Mouse (Mus musculus) midbrain, embryonic 10.5 days (tissue): Measurements from ENCODE around the gene Fcrla. TPM values are rescaled to one million over a fixed set of nuclear protein-coding genes. Genes with fewer than 3 reads are reported as not detected.
"Not testable (repeated sequence)": the region's sequence is repeated elsewhere in the genome, so short reads cannot be mapped to it uniquely, and the experiment has no call there.

Source experiments
- DNase-seq: peaks from one replicate; pipeline ENCODE4 v3.0.0-alpha.2; 2017; ENCODE audit warnings: low spot score
- H3K27ac ChIP-seq: fragments of 300-500 bp; sonication (generic); replicated peaks from 2 replicates; pipeline ENCODE4 v1.5.1; 2016; ENCODE audit warnings: mild to moderate bottlenecking
- H3K27me3 ChIP-seq: fragments of 300-500 bp; sonication (generic); 2 replicates; pipeline ENCODE4 v1.6.1; 2016; ENCODE audit warnings: low read depth, mild to moderate bottlenecking; ENCODE audit not compliant: poor library complexity, severe bottlenecking
- H3K36me3 ChIP-seq: fragments of 300-500 bp; sonication (generic); 2 replicates; pipeline ENCODE4 v1.6.1; 2016; ENCODE audit warnings: mild to moderate bottlenecking, moderate library complexity
- H3K4me1 ChIP-seq: fragments of 300-500 bp; sonication (generic); 2 replicates; pipeline ENCODE4 v1.6.1; 2016
- H3K4me3 ChIP-seq: fragments of 300-500 bp; sonication (generic); 2 replicates; pipeline ENCODE4 v1.5.1; 2016; ENCODE audit warnings: mild to moderate bottlenecking, moderate library complexity
- H3K9me3 ChIP-seq: fragments of 300-500 bp; sonication (generic); replicated peaks from 2 replicates; pipeline ENCODE4 v1.6.1; 2016; ENCODE audit warnings: mild to moderate bottlenecking
- WGBS: fragments of 180-500 bp; shearing (Covaris S2); methylation state at CpG from one replicate; pipeline ENCODE4 v1.1.7; 2016; 5-methylcytosine and 5-hydroxymethylcytosine counted together
- polyA plus RNA-seq: library from polyadenylated mRNA; unstranded; fragments of >200 nt; fragmentation: Nextera tagmentation; extraction: Ambion mirVana; gene quantifications from 2 replicates; pipeline ENCODE4 v1.2.1, GENCODE M21; 2016

Gene Fcrla
- polyA plus RNA-seq, 1 experiment from 2014 or later: not detected

DNA sequence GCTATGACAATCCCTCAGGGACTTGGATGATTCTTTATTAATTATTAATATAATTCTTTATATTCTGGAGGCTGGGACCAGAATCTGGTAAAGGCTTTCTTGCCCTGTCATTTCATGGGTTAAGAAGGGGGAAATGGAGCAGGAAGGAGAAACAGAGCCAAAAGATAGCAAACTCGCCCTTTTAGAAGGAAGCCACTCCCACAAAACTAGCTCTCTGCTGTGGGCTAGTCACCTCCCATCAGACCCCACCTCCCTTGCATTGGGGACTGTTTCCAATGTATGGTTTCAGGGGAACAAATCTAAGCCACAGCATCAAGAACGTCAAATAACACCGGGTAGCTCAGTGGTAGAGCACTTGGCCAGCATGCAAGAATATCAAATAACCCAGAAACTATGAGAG, 30.8 kb upstream of the Fcrla start:
- Histone ChIP-seq H3K36me3 (no peaks in the 10 kb centered on the region), H3K27ac (no peak overlapping the region), H3K4me1 (no peaks in the 10 kb centered on the region), H3K9me3 (no peaks in the 10 kb centered on the region), H3K27me3 (no peaks in the 10 kb centered on the region), H3K4me3 (no peak overlapping the region)
- DNase-seq: no peak
- 60% methylated on average over 3 of the region's 3 CpGs for WGBS

GRCm38 (mm10) chr1:170953192-170953591, 25.8 kb upstream of the Fcrla start:
- no peak for DNase-seq
- WGBS: 92% methylated on average over 2 of the region's 2 CpGs
- Histone ChIP-seq H3K4me3 (no peak overlapping the region), H3K27me3 (no peaks in the 10 kb centered on the region), H3K4me1 (no peaks in the 10 kb centered on the region), H3K9me3 (no peaks in the 10 kb centered on the region), H3K27ac (no peak overlapping the region), H3K36me3 (no peaks in the 10 kb centered on the region)

GRCm38 (mm10) chr1:170950772-170951171, 23.4 kb upstream of the Fcrla start:
- WGBS: 69% methylated on average over 3 of the region's 3 CpGs
- no peaks in the 10 kb centered on the region for H3K4me1 ChIP-seq
- H3K4me3 ChIP-seq: no peak overlapping the region
- H3K36me3 ChIP-seq: no peaks in the 10 kb centered on the region
- no peaks in the 10 kb centered on the region for H3K27me3 ChIP-seq
- no peak overlapping the region for H3K27ac ChIP-seq
- DNase-seq: no peak
- H3K9me3 ChIP-seq: peaks cover 5% of the 10 kb centered on the region; the same call in 1 of the 2 replicates

GRCm38 (mm10) chr1:170944908-170945307, 17.5 kb upstream of the Fcrla start:
- WGBS: 96% methylated on average over 9 of the region's 9 CpGs
- H3K27me3 ChIP-seq, H3K4me3 ChIP-seq, DNase-seq, H3K27ac ChIP-seq, H3K36me3 ChIP-seq, H3K4me1 ChIP-seq: not testable (repeated sequence)
- peaks cover 29% of the 10 kb centered on the region for H3K9me3 ChIP-seq

DNA sequence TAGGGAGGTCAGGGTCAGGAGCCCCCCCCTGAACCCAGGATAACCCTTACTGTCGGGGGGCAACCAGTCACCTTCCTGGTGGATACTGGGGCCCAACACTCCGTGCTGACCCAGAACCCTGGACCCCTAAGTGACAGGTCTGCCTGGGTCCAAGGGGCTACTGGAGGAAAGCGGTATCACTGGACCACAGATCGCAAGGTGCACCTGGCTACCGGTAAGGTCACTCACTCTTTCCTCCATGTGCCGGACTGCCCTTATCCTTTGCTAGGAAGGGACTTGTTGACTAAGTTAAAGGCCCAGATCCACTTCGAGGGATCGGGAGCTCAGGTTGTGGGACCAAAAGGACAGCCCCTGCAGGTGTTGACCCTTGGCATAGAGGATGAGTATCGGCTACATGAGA, 16.8 kb upstream of the Fcrla start:
- H3K4me1 ChIP-seq, DNase-seq, H3K4me3 ChIP-seq, H3K27me3 ChIP-seq, H3K36me3 ChIP-seq, H3K27ac ChIP-seq: not testable (repeated sequence)
- 98% methylated on average over 9 of the region's 9 CpGs for WGBS
- H3K9me3 ChIP-seq: peaks cover 29% of the 10 kb centered on the region

- WGBS: 91% methylated on average over 12 of the region's 12 CpGs
- no peak for DNase-seq
- Histone ChIP-seq H3K4me3 (no peak overlapping the region), H3K36me3 (no peaks in the 10 kb centered on the region), H3K4me1 (no peaks in the 10 kb centered on the region), H3K9me3 (peaks cover 21% of the 10 kb centered on the region), H3K27ac (no peak overlapping the region), H3K27me3 (no peaks in the 10 kb centered on the region)
These were observed 11.9 kb upstream of the Fcrla start for GRCm38 (mm10) chr1:170939255-170939654.

DNA sequence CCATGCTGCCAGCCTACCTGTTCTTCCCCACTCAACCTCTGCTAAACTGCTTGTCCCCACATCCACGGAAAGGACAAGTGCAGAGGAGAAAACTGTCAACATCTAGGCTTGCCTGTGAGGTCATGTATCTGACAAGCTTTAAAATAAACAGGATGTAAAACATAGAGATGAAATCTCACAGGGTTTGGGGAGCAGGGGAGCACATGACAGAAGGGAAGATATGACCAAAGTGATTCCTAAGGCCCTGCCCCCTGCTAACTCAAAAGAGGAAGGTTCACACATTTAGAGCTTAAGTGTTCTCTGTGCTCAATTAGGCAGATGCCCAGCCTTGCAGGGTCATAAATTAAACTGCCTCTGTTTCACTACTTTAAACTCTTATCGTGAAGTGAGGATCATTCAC, 7.0 kb upstream of the Fcrla start:
- Histone ChIP-seq H3K27ac (no peak overlapping the region), H3K36me3 (no peaks in the 10 kb centered on the region), H3K27me3 (no peaks in the 10 kb centered on the region), H3K9me3 (no peaks in the 10 kb centered on the region), H3K4me3 (no peak overlapping the region), H3K4me1 (no peaks in the 10 kb centered on the region)
- DNase-seq: no peak
- 84% methylated on average over 2 of the region's 2 CpGs for WGBS

- Histone ChIP-seq H3K4me3 (no peak overlapping the region), H3K4me1 (no peaks in the 10 kb centered on the region), H3K27ac (no peak overlapping the region), H3K27me3 (no peaks in the 10 kb centered on the region), H3K36me3 (no peaks in the 10 kb centered on the region), H3K9me3 (no peaks in the 10 kb centered on the region)
- WGBS: 86% methylated on average over 1 of the region's 1 CpGs
- no peak for DNase-seq
These were observed 6.6 kb upstream of the Fcrla start for GRCm38 (mm10) chr1:170933940-170934339.

- H3K4me3 ChIP-seq: no peak overlapping the region
- H3K27me3 ChIP-seq: no peaks in the 10 kb centered on the region
- DNase-seq: no peak
- no peak overlapping the region for H3K27ac ChIP-seq
- H3K36me3 ChIP-seq: no peaks in the 10 kb centered on the region
- no peaks in the 10 kb centered on the region for H3K9me3 ChIP-seq
- no peaks in the 10 kb centered on the region for H3K4me1 ChIP-seq
- WGBS: 76% methylated on average over 6 of the region's 6 CpGs
These were observed 6.1 kb upstream of the Fcrla start for GRCm38 (mm10) chr1:170933386-170933920.

DNA sequence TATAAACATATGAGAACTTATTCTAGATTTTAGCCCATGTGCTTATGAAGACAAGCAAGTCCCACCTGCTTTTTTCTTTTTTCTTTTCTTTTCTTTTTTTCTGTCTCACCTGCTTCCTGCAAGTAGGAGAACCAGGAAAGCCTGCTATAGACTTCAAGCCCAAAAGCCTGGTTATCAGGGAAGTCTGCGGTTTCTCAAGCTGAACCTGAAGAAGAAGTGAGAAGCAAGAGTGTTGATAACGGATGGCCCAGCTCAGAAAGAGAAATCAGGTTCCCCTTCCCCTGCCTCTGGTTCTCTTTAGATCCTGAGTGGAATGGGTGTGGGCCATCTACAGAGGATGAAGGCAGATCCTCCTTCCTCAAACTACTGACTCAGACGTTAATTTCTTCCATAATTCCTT, 4.7 kb upstream of the Fcrla start:
- Histone ChIP-seq H3K27ac (no peak overlapping the region), H3K9me3 (no peaks in the 10 kb centered on the region), H3K4me1 (no peaks in the 10 kb centered on the region), H3K4me3 (no peak overlapping the region), H3K36me3 (no peaks in the 10 kb centered on the region), H3K27me3 (no peaks in the 10 kb centered on the region)
- no peak for DNase-seq
- 77% methylated on average over 3 of the region's 3 CpGs for WGBS

DNA sequence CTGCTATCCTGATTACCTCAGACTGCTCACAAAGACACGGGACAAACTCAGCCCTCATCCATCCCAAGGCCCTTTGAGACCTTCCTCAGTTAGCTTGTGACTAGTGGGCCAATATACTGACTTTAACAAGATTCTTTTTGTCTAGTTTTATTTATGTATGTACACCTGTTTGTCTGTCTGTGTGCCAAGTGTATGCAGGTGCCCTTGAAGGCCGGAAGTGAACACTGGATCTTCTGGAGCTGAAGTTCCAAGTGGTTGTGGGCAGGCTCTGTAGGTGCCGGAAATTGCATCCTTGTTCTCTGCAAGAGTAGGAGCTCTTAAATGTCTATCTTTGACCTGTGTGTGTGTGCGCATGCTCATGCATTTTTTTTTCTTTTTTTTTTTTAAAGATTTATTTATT, 1.9 kb upstream of the Fcrla start:
- H3K36me3 ChIP-seq: no peaks in the 10 kb centered on the region
- no peak for DNase-seq
- no peak overlapping the region for H3K27ac ChIP-seq
- 86% methylated on average over 4 of the region's 4 CpGs for WGBS
- H3K4me3 ChIP-seq: no peak overlapping the region
- no peaks in the 10 kb centered on the region for H3K27me3 ChIP-seq
- no peaks in the 10 kb centered on the region for H3K4me1 ChIP-seq
- H3K9me3 ChIP-seq: no peaks in the 10 kb centered on the region

- H3K4me3 ChIP-seq: no peak overlapping the region
- H3K27ac ChIP-seq: no peak overlapping the region
- no peaks in the 10 kb centered on the region for H3K4me1 ChIP-seq
- H3K27me3 ChIP-seq: no peaks in the 10 kb centered on the region
- H3K9me3 ChIP-seq: no peaks in the 10 kb centered on the region
- H3K36me3 ChIP-seq: no peaks in the 10 kb centered on the region
- 79% methylated on average over 2 of the region's 2 CpGs for WGBS
- no peak for DNase-seq
These were observed 1.1 kb upstream of the Fcrla start for GRCm38 (mm10) chr1:170928467-170928866.

DNA sequence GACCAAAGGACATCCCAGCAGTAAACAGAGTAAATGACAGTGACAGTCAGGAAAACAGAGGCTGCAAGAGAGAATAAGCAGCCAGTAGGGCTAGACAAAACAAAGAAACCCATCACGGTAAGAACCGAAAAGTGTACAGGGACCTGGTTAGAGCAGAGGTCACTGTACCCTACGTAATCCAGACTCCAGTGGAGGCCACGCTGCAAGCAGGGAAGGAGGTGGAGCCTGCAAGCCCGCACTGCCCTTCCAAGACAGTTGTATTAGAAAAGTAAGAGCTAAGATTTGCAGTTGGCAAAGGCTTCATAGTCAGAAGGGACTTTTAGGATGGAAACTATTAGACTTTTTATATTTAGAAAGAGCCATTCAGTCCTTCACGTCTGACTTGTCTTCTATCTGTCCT, 442 bp downstream of the Fcrla start:
- WGBS: 67% methylated on average over 6 of the region's 6 CpGs
- Histone ChIP-seq H3K36me3 (no peaks in the 10 kb centered on the region), H3K4me3 (no peak overlapping the region), H3K27ac (no peak overlapping the region), H3K9me3 (no peaks in the 10 kb centered on the region), H3K4me1 (no peaks in the 10 kb centered on the region), H3K27me3 (no peaks in the 10 kb centered on the region)
- DNase-seq: no peak

- Histone ChIP-seq H3K27ac (no peak overlapping the region), H3K27me3 (no peaks in the 10 kb centered on the region), H3K36me3 (no peaks in the 10 kb centered on the region), H3K4me3 (no peak overlapping the region), H3K9me3 (no peaks in the 10 kb centered on the region), H3K4me1 (no peaks in the 10 kb centered on the region)
- 90% methylated on average over 6 of the region's 6 CpGs for WGBS
- no peak for DNase-seq
These were observed 2.9 kb downstream of the Fcrla start for GRCm38 (mm10) chr1:170924485-170924884.
